Mouse (Mus musculus) gastrocnemius, adult 2 months (tissue): Measurements from ENCODE around the gene Pde4a. TPM values are rescaled to one million over a fixed set of nuclear protein-coding genes. Genes with fewer than 3 reads are reported as not detected.

Experiments
- DNase-seq: peaks from one replicate; pipeline ENCODE4 v3.0.0; 2022
- H3K27ac ChIP-seq: fragments of 200-600 bp; 2 replicates; pipeline ENCODE4 v1.8.1; 2022; ENCODE audit warnings: mild to moderate bottlenecking
- H3K4me3 ChIP-seq: fragments of 200-600 bp; 2 replicates; pipeline ENCODE4 v1.8.1; 2022; ENCODE audit warnings: mild to moderate bottlenecking, moderate library complexity
- CTCF ChIP-seq: fragments of 200-600 bp; IDR thresholded peaks from 2 replicates; pipeline ENCODE4 v1.8.1; 2022; ENCODE audit warnings: antibody characterized with exemption, mild to moderate bottlenecking, moderate library complexity
- intact Hi-C: fragments of 180-260 bp; cut with DNase I; formaldehyde crosslinking; loops from one replicate; pipeline ENCODE4 v1.15.1; 2025
- total RNA-seq, 2 experiments: library from RNA; stranded (reverse); gene quantifications; 2 replicates each; pipeline ENCODE4 v1.2.3; 2021

Pde4a gene
- total RNA-seq, 2 experiments from 2014 or later = 39.0 to 66.8 TPM

- intact Hi-C loops = loop anchor here (2.0 kb wide), 1 partner anchor 15 kb away; no protein-coding TSS in a partner anchor
- no peak for TF ChIP-seq CTCF
- peak overlapping the region; percentile 63 for H3K4me3 ChIP-seq
- peak; percentile 25 for DNase-seq
- H3K27ac ChIP-seq = peak overlapping the region; percentile 62
Observed at GRCm38 (mm10) chr9:21153331-21153730, 12.2 kb upstream of the Pde4a start.

- intact Hi-C loops = loop anchor here (2.0 kb wide), 1 partner anchor 15 kb away; no protein-coding TSS in a partner anchor
- peak overlapping the region; percentile 63 for H3K4me3 ChIP-seq
- peak overlapping the region; percentile 62 for H3K27ac ChIP-seq
- TF ChIP-seq CTCF = no peak
- peak; percentile 23 for DNase-seq
Observed at GRCm38 (mm10) chr9:21153833-21154232, 11.7 kb upstream of the Pde4a start.

- no peak for TF ChIP-seq CTCF
- no peak overlapping the region for H3K27ac ChIP-seq
- intact Hi-C loops = no loop called here
- no peak for DNase-seq
- H3K4me3 ChIP-seq = no peak overlapping the region
Observed at GRCm38 (mm10) chr9:21154787-21155186, 10.7 kb upstream of the Pde4a start.

GRCm38 (mm10) chr9:21161209-21161909, 4.2 kb upstream of the Pde4a start:
- Histone ChIP-seq H3K27ac (peak overlapping the region; percentile 85), H3K4me3 (peak overlapping the region; percentile 76)
- DNase-seq = peak; percentile 90
- TF ChIP-seq CTCF = peak; percentile 93
- intact Hi-C loops = no loop called here

- H3K4me3 ChIP-seq = no peak overlapping the region
Observed at GRCm38 (mm10) chr9:21163086-21164050, 2.1 kb upstream of the Pde4a start.

GRCm38 (mm10) chr9:21164072-21164471, 1.4 kb upstream of the Pde4a start:
- H3K4me3 ChIP-seq = peak overlapping the region; percentile 41
- H3K27ac ChIP-seq = no peak overlapping the region
- intact Hi-C loops = no loop called here
- peak; percentile 31 for DNase-seq
- TF ChIP-seq CTCF = no peak

More at GRCm38 (mm10) chr9:21163086-21164050, 2.1 kb upstream of the Pde4a start:
- DNase-seq = peak; percentile 14
- H3K27ac ChIP-seq = no peak overlapping the region
- intact Hi-C loops = no loop called here
- no peak for TF ChIP-seq CTCF

GRCm38 (mm10) chr9:21165952-21166451, 488 bp downstream of the Pde4a start:
- Histone ChIP-seq H3K4me3 (peak overlapping the region; percentile 70), H3K27ac (peak overlapping the region; percentile 35; the same call in 1 of the 2 replicates)
- peak; percentile 62 for DNase-seq
- intact Hi-C loops = no loop called here
- TF ChIP-seq CTCF = peak; percentile 66

- intact Hi-C loops = no loop called here
- no peak for TF ChIP-seq CTCF
- no peak overlapping the region; the same call in 1 of the 2 replicates for H3K27ac ChIP-seq
- DNase-seq = no peak
- H3K4me3 ChIP-seq = peak overlapping the region; percentile 70
Observed at GRCm38 (mm10) chr9:21166516-21166915, 1.0 kb downstream of the Pde4a start.

- DNase-seq = no peak
- peak overlapping the region; percentile 71 for H3K4me3 ChIP-seq
- TF ChIP-seq CTCF = no peak
- intact Hi-C loops = loop anchor here (2.0 kb wide), 1 partner anchor 15 kb away; no protein-coding TSS in a partner anchor
- H3K27ac ChIP-seq = peak overlapping the region; percentile 88
Observed at GRCm38 (mm10) chr9:21167140-21168097, 1.9 kb downstream of the Pde4a start.

GRCm38 (mm10) chr9:21168161-21169123, 2.9 kb downstream of the Pde4a start:
- peak; percentile 83 for DNase-seq
- peak overlapping the region; percentile 71 for H3K4me3 ChIP-seq
- H3K27ac ChIP-seq = peak overlapping the region; percentile 88
- intact Hi-C loops = loop anchor here (2.0 kb wide), 1 partner anchor 16 kb away; no protein-coding TSS in a partner anchor
- TF ChIP-seq CTCF = peak; percentile 88
